Mouse (Mus musculus) MEL (cell line): ENCODE results near the gene Edf1. TPM values are rescaled to one million over a fixed set of nuclear protein-coding genes. Genes with fewer than 3 reads are reported as not detected.

Experiments
- DNase-seq: peaks from one replicate; pipeline ENCODE4 v3.0.0; 2011; ENCODE audit warnings: low read depth, low spot score
- H3K27ac ChIP-seq: 2 replicates; pipeline ENCODE4 v1.5.1; 2012; ENCODE audit warnings: low read depth, mild to moderate bottlenecking, control low read depth, low read length, moderate library complexity; ENCODE audit not compliant: control insufficient read depth
- H3K27me3 ChIP-seq, 2 experiments: fragments of 150-350 bp in 1 of 2; sonication (generic) in 1 of 2; 2 replicates each; pipeline ENCODE4 v1.6.1; 2012; ENCODE audit warnings: low read length in 2 of 2, mild to moderate bottlenecking in 2 of 2, improper control_type of control experiment in 1 of 2, moderate library complexity in 1 of 2; ENCODE audit not compliant: insufficient read depth in 2 of 2, control insufficient read depth in 1 of 2
- H3K36me3 ChIP-seq, 2 experiments: 2 replicates each; pipeline ENCODE4 v1.6.1; 2012 to 2014; ENCODE audit warnings: low read length in 2 of 2, improper control_type of control experiment in 1 of 2, inconsistent platforms in 1 of 2, mild to moderate bottlenecking in 1 of 2; ENCODE audit not compliant: insufficient read depth in 2 of 2, control insufficient read depth in 1 of 2
- H3K4me1 ChIP-seq, 2 experiments: fragments of 150-350 bp in 1 of 2; sonication (generic) in 1 of 2; 2 replicates each; pipeline ENCODE4 v1.6.1; 2012; ENCODE audit warnings: low read length in 2 of 2, improper control_type of control experiment in 1 of 2, mild to moderate bottlenecking in 1 of 2; ENCODE audit not compliant: insufficient read depth in 2 of 2, control insufficient read depth in 1 of 2
- H3K4me3 ChIP-seq, 2 experiments: fragments of 150-350 bp in 1 of 2; sonication (generic) in 1 of 2; 2 replicates each; pipeline ENCODE4 v1.5.1; 2012; ENCODE audit warnings: low read depth in 2 of 2, low read length in 2 of 2, mild to moderate bottlenecking in 2 of 2, moderate library complexity in 2 of 2, control low read depth in 1 of 2, improper control_type of control experiment in 1 of 2; ENCODE audit not compliant: control insufficient read depth in 1 of 2, insufficient read depth in 1 of 2
- H3K79me2 ChIP-seq: 2 replicates; pipeline ENCODE4 v1.6.1; 2012; ENCODE audit warnings: mild to moderate bottlenecking, low read length, moderate library complexity; ENCODE audit not compliant: control insufficient read depth, poor library complexity, insufficient read depth
- H3K9ac ChIP-seq: 2 replicates; pipeline ENCODE4 v1.6.1; 2012; ENCODE audit warnings: low read depth, mild to moderate bottlenecking, control low read depth, low read length, moderate library complexity; ENCODE audit not compliant: control insufficient read depth, poor library complexity, severe bottlenecking
- H3K9me3 ChIP-seq: fragments of 150-350 bp; sonication (generic); replicated peaks from 2 replicates; pipeline ENCODE4 v1.6.1; 2012; ENCODE audit warnings: mild to moderate bottlenecking, low read length, improper control_type of control experiment, moderate library complexity; ENCODE audit not compliant: insufficient read depth
- CHD1 ChIP-seq: IDR thresholded peaks from 2 replicates; pipeline ENCODE4 v1.6.1; 2012; ENCODE audit warnings: low read depth, mild to moderate bottlenecking, inconsistent platforms, low read length, improper control_type of control experiment
- CHD2 ChIP-seq: IDR thresholded peaks from 2 replicates; pipeline ENCODE4 v1.6.1; 2011; ENCODE audit warnings: low read length, improper control_type of control experiment
- E2F4 ChIP-seq: IDR thresholded peaks from 2 replicates; pipeline ENCODE4 v1.6.1; 2011; ENCODE audit warnings: low read depth, low read length, improper control_type of control experiment, borderline replicate concordance
- GATA1 ChIP-seq: IDR thresholded peaks from 2 replicates; pipeline ENCODE4 v1.6.1; 2011; ENCODE audit warnings: low read depth, low read length, improper control_type of control experiment
- KAT2A ChIP-seq: conservative IDR thresholded peaks from 2 replicates; pipeline ENCODE4 v1.6.1; 2012; ENCODE audit warnings: low read depth, low read length, improper control_type of control experiment, inconsistent platforms
- MAFK ChIP-seq: IDR thresholded peaks from 2 replicates; pipeline ENCODE4 v1.6.1; 2011; ENCODE audit warnings: low read depth, mild to moderate bottlenecking, low read length, improper control_type of control experiment, borderline replicate concordance
- MEF2A ChIP-seq: IDR thresholded peaks from 2 replicates; pipeline ENCODE4 v1.6.1; 2014; ENCODE audit warnings: low read depth, mild to moderate bottlenecking, inconsistent platforms, low read length, improper control_type of control experiment; ENCODE audit not compliant: poor library complexity, insufficient replicate concordance, severe bottlenecking; ENCODE audit errors: extremely low read depth
- MXI1 ChIP-seq: IDR thresholded peaks from 2 replicates; pipeline ENCODE4 v1.6.1; 2011; ENCODE audit warnings: mild to moderate bottlenecking, low read depth, low read length, improper control_type of control experiment
- NELFE ChIP-seq: IDR thresholded peaks from 2 replicates; pipeline ENCODE4 v1.6.1; 2011; ENCODE audit warnings: low read depth, low read length, improper control_type of control experiment
- NRF1 ChIP-seq: IDR thresholded peaks from 2 replicates; pipeline ENCODE4 v1.6.1; 2014; ENCODE audit warnings: low read depth, mild to moderate bottlenecking, inconsistent platforms, low read length, improper control_type of control experiment, moderate library complexity; ENCODE audit not compliant: poor library complexity, insufficient read depth, severe bottlenecking
- POLR2A ChIP-seq, 2 experiments: IDR thresholded peaks; 2 replicates each; pipeline ENCODE4 v1.6.1; 2011 to 2012; ENCODE audit warnings: low read length in 2 of 2, mild to moderate bottlenecking in 2 of 2, control low read depth in 1 of 2, improper control_type of control experiment in 1 of 2, low read depth in 1 of 2, moderate library complexity in 1 of 2; ENCODE audit not compliant: control insufficient read depth in 1 of 2, insufficient read depth in 1 of 2, poor library complexity in 1 of 2
- POLR2AphosphoS5 ChIP-seq: IDR thresholded peaks from 2 replicates; pipeline ENCODE4 v1.6.1; 2012; ENCODE audit warnings: low read depth, borderline replicate concordance, mild to moderate bottlenecking, inconsistent platforms, low read length, moderate library complexity, mixed read lengths
- RAD21 ChIP-seq: IDR thresholded peaks from 2 replicates; pipeline ENCODE4 v1.6.1; 2011; ENCODE audit warnings: mild to moderate bottlenecking, low read depth, low read length, improper control_type of control experiment
- UBTF ChIP-seq: IDR thresholded peaks from 2 replicates; pipeline ENCODE4 v1.6.1; 2012; ENCODE audit warnings: low read depth, mild to moderate bottlenecking, inconsistent platforms, low read length, improper control_type of control experiment, moderate library complexity, borderline replicate concordance; ENCODE audit not compliant: insufficient read depth
- USF2 ChIP-seq, 2 experiments: IDR thresholded peaks; 2 replicates each; pipeline ENCODE4 v1.6.1; 2011 to 2012; ENCODE audit warnings: improper control_type of control experiment in 2 of 2, low read length in 2 of 2, borderline replicate concordance in 1 of 2, inconsistent platforms in 1 of 2, low read depth in 1 of 2, mild to moderate bottlenecking in 1 of 2; ENCODE audit not compliant: insufficient read depth in 1 of 2
- ZMIZ1 ChIP-seq: IDR thresholded peaks from 2 replicates; pipeline ENCODE4 v1.6.1; 2012; ENCODE audit warnings: low read depth, mild to moderate bottlenecking, inconsistent platforms, low read length, improper control_type of control experiment, moderate library complexity
- ZNF384 ChIP-seq: IDR thresholded peaks from 2 replicates; pipeline ENCODE4 v1.6.1; 2012; ENCODE audit warnings: low read depth, mild to moderate bottlenecking, inconsistent platforms, low read length, improper control_type of control experiment
- polyA plus RNA-seq, 2 experiments: library from polyadenylated mRNA; stranded (reverse) in 1 of 2; unstranded in 1 of 2; fragments of >175 nt in 1 of 2; fragments of >200 nt in 1 of 2; gene quantifications; 2 replicates each; pipeline versions ENCODE4 v1.2.1 to v1.2.4; 2012; ENCODE audit warnings: low replicate concordance in 2 of 2, low read depth in 1 of 2; ENCODE audit not compliant: insufficient read length in 2 of 2, insufficient read depth in 1 of 2, missing spikeins in 1 of 2
- total RNA-seq: library from RNA; depleted of rRNA; stranded (reverse); fragments of 300-350 nt; gene quantifications from 2 replicates; pipeline ENCODE4 v1.2.3, GENCODE M21; 2012

Gene Edf1
- total and polyA plus RNA-seq, 3 experiments: 142 to 318 TPM; not detected in 1

DNA sequence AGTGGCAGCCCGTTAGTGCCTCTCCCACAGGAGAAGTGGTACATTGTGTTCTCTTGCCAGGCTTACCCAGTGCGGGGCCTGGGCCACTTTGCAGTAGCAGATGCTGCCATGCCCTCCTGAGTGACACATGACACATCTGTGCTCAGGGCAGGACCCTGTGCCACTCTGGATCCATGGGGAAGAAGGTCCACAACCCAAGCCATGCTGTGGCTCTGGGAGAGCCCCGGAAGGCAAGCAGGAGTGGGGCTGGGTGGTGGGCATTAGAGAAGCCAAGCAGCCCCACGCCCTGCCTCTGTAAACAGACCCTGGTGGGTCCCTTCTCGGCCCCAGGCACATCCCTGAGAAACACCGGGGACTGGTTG lies 25.5 kb downstream of the Edf1 start:
- DNase-seq: no peak
- H3K4me1 ChIP-seq: peaks cover 0 to 10% of the 10 kb centered on the region in 2 experiments; a peak in 2 of 4 replicates

DNA sequence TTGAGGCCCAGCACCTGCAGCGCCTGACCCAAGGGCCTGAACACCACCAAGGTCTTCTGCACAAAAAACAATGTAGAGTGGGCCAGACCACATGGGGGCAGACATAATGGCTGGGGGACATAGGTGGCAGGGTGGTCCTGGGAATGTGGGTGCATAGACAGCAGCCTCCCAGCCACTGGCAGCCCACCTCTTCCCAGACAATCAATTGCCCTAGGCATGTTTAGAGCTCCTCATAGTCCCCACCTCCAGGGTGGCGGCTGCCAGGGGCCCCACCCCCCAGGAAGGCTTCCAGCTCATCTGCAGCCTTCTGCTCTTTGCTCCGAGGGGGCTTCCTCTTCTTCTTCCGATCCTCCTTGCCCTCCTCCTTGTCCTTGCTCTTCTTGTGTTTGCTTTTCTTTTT lies 25.9 kb downstream of the Edf1 start:
- H3K4me1 ChIP-seq: peaks cover 0 to 10% of the 10 kb centered on the region in 2 experiments; a peak in 2 of 4 replicates
- H3K79me2 ChIP-seq: no peaks in the 10 kb centered on the region
- no peak overlapping the region for H3K27ac ChIP-seq
- no peak overlapping the region for H3K4me3 ChIP-seq
- DNase-seq: no peak
- no peaks in the 10 kb centered on the region for H3K9me3 ChIP-seq
- no peaks in the 10 kb centered on the region for H3K27me3 ChIP-seq
- H3K9ac ChIP-seq: no peak overlapping the region
- TF ChIP-seq MEF2A: no peak
- no peak for TF ChIP-seq NELFE
- TF ChIP-seq MXI1: no peak
- TF ChIP-seq GATA1: no peak
- TF ChIP-seq, all 39 proteins: peak for 0
- H3K36me3 ChIP-seq: peaks cover 3 to 7% of the 10 kb centered on the region in 2 experiments

More for the DNA sequence above, 25.5 kb downstream of the Edf1 start:
- Histone ChIP-seq H3K9me3 (no peaks in the 10 kb centered on the region), H3K27me3 (no peaks in the 10 kb centered on the region), H3K4me3 (no peak overlapping the region), H3K36me3 (peaks cover 3 to 7% of the 10 kb centered on the region in 2 experiments), H3K79me2 (no peaks in the 10 kb centered on the region), H3K9ac (no peak overlapping the region), H3K27ac (no peak overlapping the region)
- TF ChIP-seq RAD21: no peak
- no peak for TF ChIP-seq ZNF384
- TF ChIP-seq E2F4: no peak
- TF ChIP-seq CHD2: no peak
- TF ChIP-seq POLR2A (IDR thresholded peaks at IDR 0.05; ENCODE audit: control insufficient read depth in 1 of 2, insufficient read depth in 1 of 2, low read depth in 1 of 2, low read length in 2 of 2, poor library complexity in 1 of 2): no peak
- TF ChIP-seq POLR2AphosphoS5: no peak
- no peak for TF ChIP-seq MAFK
- no peak for TF ChIP-seq ZMIZ1
- TF ChIP-seq UBTF: no peak
- TF ChIP-seq KAT2A: no peak
- no peak for TF ChIP-seq NRF1

- no peak for DNase-seq
- no peak overlapping the region for H3K9ac ChIP-seq
- H3K9me3 ChIP-seq: no peaks in the 10 kb centered on the region
- no peaks in the 10 kb centered on the region for H3K79me2 ChIP-seq
- peaks cover 0 to 10% of the 10 kb centered on the region in 2 experiments; a peak in 2 of 4 replicates for H3K4me1 ChIP-seq
- no peak overlapping the region for H3K27ac ChIP-seq
- H3K36me3 ChIP-seq: peaks cover 3 to 7% of the 10 kb centered on the region in 2 experiments
- H3K27me3 ChIP-seq: no peaks in the 10 kb centered on the region
- no peak overlapping the region for H3K4me3 ChIP-seq
- no peak for TF ChIP-seq USF2 (IDR thresholded peaks at IDR 0.05; ENCODE audit: borderline replicate concordance in 1 of 2, insufficient read depth in 1 of 2, low read depth in 1 of 2, low read length in 2 of 2)
- no peak for TF ChIP-seq CHD1
- no peak for TF ChIP-seq MAFK
Measured at GRCm38 (mm10) chr2:25584152-25584551, 26.5 kb downstream of the Edf1 start.
